Mouse (Mus musculus): ENCODE results near the gene Cbx2. TPM values are rescaled to one million over a fixed set of nuclear protein-coding genes. Genes with fewer than 3 reads are reported as not detected.

Cbx2 gene
- polyA plus RNA-seq, 1 experiment from 2014 or later = 103 TPM

DNA sequence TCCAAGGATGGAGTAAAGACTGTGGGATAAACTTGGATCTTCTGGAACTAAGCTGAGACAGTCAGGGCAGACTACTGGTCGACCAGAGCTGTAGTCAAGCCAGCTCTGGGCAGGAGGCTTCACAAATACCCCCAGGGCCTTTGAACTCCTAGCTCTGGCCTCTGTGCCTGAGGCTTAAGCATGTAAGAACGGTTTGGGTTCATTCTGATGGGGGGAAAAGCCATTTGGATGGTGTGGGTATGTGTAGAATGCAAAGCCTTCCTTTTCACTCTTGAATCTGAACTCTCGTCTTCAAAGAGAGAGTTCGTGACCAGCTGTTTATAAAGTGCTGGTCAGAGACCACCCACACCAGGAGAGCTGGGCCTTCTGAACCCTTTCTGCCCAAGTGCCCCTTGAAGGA is 55.0 kb downstream of the Cbx2 start:
- no peak overlapping the region for H3K4me3 ChIP-seq (ENCODE audit: low read depth, low read length)
- ATAC-seq (replicated peaks; ENCODE audit: low FRiP score) (no peak), DNase-seq (ENCODE audit: low spot score) (no peak)
- no peak overlapping the region for H3K4me2 ChIP-seq (ENCODE audit: low read depth, low read length, severe bottlenecking)
- H3K4me1 ChIP-seq (replicated peaks; ENCODE audit: control insufficient read depth, insufficient read depth, low read length) = peaks cover 29% of the 10 kb centered on the region
- H3K9me3 ChIP-seq (ENCODE audit: control insufficient read depth, low read length) = no peaks in the 10 kb centered on the region
- peaks cover 33% of the 10 kb centered on the region for H3K27me3 ChIP-seq (ENCODE audit: control insufficient read depth, insufficient read depth, low read length)
- H3K9ac ChIP-seq (ENCODE audit: low read length) = no peak overlapping the region
- H3K36me3 ChIP-seq (ENCODE audit: control insufficient read depth, insufficient read depth, low read length) = no peaks in the 10 kb centered on the region
- 75% methylated on average over 4 of the region's 4 CpGs for WGBS
- H3K27ac ChIP-seq (ENCODE audit: low read depth, low read length) = no peak overlapping the region

DNA sequence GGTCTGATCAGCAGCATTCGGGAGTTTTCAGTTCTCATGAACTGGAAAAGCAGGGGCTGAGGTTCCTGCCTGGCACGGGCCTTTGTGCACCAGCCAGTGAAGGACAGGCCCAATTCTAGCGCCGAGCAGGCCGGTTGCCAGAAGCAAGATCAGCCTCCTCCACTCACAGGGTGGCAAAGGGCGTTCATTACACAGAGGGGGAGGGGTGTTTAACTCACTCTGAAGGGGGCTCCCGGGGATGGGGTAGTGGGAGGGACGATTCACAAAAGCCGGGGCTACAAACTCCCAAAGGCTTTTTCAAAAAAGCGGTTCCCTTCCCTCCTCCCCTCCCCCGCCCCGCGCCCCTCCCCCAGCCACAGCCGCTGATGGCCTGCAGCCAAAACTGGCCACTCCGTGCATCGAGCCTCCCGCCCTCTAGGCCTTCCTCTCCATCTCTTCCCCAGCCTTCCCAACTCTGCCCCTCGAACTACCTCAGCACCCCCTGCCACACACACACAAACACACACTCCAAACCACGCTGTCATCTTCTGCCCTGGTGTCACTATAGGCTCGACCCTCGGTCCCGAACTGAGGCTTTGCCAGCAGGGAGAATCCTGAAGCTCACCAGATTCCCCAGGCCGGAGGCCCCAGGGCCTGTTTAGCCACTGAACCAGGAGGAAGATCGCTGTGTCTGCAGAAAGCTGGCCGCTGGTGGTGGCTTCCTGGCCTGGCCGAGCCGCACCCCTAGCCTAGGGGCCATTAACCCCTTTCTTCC is 56.1 kb downstream of the Cbx2 start:
- Histone ChIP-seq H3K9me3 (ENCODE audit: control insufficient read depth, low read length) (no peaks in the 10 kb centered on the region), H3K9ac (ENCODE audit: low read length) (peak overlapping the region; percentile 12; the same call in 1 of the 2 replicates), H3K27ac (ENCODE audit: low read depth, low read length) (peak overlapping the region; percentile 54), H3K36me3 (ENCODE audit: control insufficient read depth, insufficient read depth, low read length) (no peaks in the 10 kb centered on the region), H3K4me1 (replicated peaks; ENCODE audit: control insufficient read depth, insufficient read depth, low read length) (peaks cover 40% of the 10 kb centered on the region), H3K27me3 (ENCODE audit: control insufficient read depth, insufficient read depth, low read length) (peaks cover 44% of the 10 kb centered on the region), H3K4me2 (ENCODE audit: low read depth, low read length, severe bottlenecking) (peak overlapping the region; percentile 37), H3K4me3 (ENCODE audit: low read depth, low read length) (peak overlapping the region; percentile 2; the same call in 1 of the 2 replicates)
- ATAC-seq (replicated peaks; ENCODE audit: low FRiP score) (peak; percentile 74), DNase-seq (ENCODE audit: low spot score) (peak; percentile 84)
- WGBS = 2% methylated on average over 22 of the region's 27 CpGs

DNA sequence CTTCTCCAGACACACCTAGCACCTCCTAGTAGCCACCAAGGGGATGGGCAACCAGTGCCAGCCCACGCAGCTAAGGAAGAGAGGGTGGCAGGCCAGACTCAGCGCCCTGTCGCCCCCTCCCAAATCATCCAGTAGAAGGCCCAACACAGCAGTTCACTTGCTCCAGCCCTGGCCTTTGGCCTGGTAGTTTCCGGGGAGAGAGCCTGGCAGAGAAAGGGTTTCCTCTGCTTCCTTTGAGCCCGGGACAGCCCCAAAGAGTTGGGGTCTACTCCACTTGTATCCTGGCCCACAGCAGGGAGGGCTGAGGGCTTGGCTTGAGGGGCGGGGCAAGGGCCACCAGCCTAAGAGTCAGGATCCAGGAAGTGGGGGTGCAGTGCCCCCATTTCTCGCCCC is 56.7 kb downstream of the Cbx2 start:
- Histone ChIP-seq H3K27ac (ENCODE audit: low read depth, low read length) (no peak overlapping the region; the same call in 1 of the 2 replicates), H3K4me1 (replicated peaks; ENCODE audit: control insufficient read depth, insufficient read depth, low read length) (peaks cover 46% of the 10 kb centered on the region), H3K4me3 (ENCODE audit: low read depth, low read length) (peak overlapping the region; percentile 2; the same call in 1 of the 2 replicates), H3K9ac (ENCODE audit: low read length) (peak overlapping the region; percentile 12; the same call in 1 of the 2 replicates), H3K9me3 (ENCODE audit: control insufficient read depth, low read length) (no peaks in the 10 kb centered on the region), H3K36me3 (ENCODE audit: control insufficient read depth, insufficient read depth, low read length) (no peaks in the 10 kb centered on the region), H3K4me2 (ENCODE audit: low read depth, low read length, severe bottlenecking) (peak overlapping the region; percentile 37), H3K27me3 (ENCODE audit: control insufficient read depth, insufficient read depth, low read length) (peaks cover 46% of the 10 kb centered on the region)
- DNase-seq (ENCODE audit: low spot score) (no peak), ATAC-seq (replicated peaks; ENCODE audit: low FRiP score) (no peak)
- 15% methylated on average over 7 of the region's 7 CpGs for WGBS

DNA sequence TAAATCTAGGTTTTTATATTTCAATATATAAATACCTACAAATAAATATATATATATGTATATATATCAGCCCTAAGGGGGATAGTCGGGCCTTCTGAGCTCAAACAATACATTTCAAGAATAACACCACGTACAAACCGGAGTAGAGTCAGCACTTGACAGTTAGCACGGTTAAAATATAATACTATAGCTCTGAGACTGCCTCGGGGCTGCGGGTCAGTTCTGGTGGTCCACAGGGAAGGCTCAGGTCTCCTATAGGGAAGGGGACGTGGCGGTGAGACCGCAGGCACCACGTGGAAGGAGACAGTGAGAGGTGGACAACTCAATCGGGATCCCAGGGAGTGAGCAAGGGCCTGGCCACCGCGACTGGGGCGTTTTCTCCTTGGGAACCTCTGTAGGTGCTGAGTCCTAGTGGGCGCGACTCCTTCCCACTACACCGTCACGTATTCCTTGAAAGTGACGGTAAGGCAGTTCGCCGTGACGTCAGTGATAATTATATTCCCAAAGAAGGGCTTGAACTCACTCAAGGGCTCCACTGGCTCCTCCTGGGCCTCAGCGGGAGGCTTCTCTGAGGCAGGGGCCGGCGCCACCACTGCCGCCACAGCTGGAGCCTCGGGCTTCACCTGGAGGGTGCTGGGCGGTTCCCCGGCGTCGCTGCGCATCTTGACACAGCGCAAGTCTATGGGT is 57.8 kb downstream of the Cbx2 start:
- ATAC-seq (replicated peaks; ENCODE audit: low FRiP score) = no peak
- Histone ChIP-seq H3K4me2 (ENCODE audit: low read depth, low read length, severe bottlenecking) (0 out of 2 replicates have a peak overlapping the region, but pooled peaks have one; percentile 11), H3K4me1 (replicated peaks; ENCODE audit: control insufficient read depth, insufficient read depth, low read length) (peaks cover 50% of the 10 kb centered on the region), H3K36me3 (ENCODE audit: control insufficient read depth, insufficient read depth, low read length) (no peaks in the 10 kb centered on the region), H3K27me3 (ENCODE audit: control insufficient read depth, insufficient read depth, low read length) (peaks cover 46% of the 10 kb centered on the region), H3K9me3 (ENCODE audit: control insufficient read depth, low read length) (no peaks in the 10 kb centered on the region), H3K27ac (ENCODE audit: low read depth, low read length) (no peak overlapping the region), H3K4me3 (ENCODE audit: low read depth, low read length) (peak overlapping the region; percentile 10; the same call in 1 of the 2 replicates), H3K9ac (ENCODE audit: low read length) (no peak overlapping the region)
- peak; percentile 62 for DNase-seq (ENCODE audit: low spot score)
- 10% methylated on average over 33 of the region's 33 CpGs for WGBS

Other genes starting within 250 kb of the Cbx2 start
- 6.9 and 8.8 TPM in 2 replicates for gene Rbfox3, start 111.4 kb upstream of the Cbx2 start, polyA plus RNA-seq (2014; fragmentation: Nextera tagmentation; extraction: Ambion mirVana)
- not detected in 2 replicates for gene Enpp7, start 34.8 kb upstream of the Cbx2 start, polyA plus RNA-seq (2014; fragmentation: Nextera tagmentation; extraction: Ambion mirVana)
- 9.5 and 11.2 TPM in 2 replicates for gene Cbx8, start 18.0 kb downstream of the Cbx2 start, polyA plus RNA-seq (2014; fragmentation: Nextera tagmentation; extraction: Ambion mirVana)
- gene Cbx4, start 63.3 kb downstream of the Cbx2 start, polyA plus RNA-seq (2014; fragmentation: Nextera tagmentation; extraction: Ambion mirVana) = 6.4 and 7.0 TPM in 2 replicates
- gene Tbc1d16, start 205.5 kb downstream of the Cbx2 start, polyA plus RNA-seq (2014; fragmentation: Nextera tagmentation; extraction: Ambion mirVana) = 20.4 and 20.8 TPM in 2 replicates
- 19.5 and 22.1 TPM in 2 replicates for gene Ccdc40, start 205.6 kb downstream of the Cbx2 start, polyA plus RNA-seq (2014; fragmentation: Nextera tagmentation; extraction: Ambion mirVana)
- 28.4 and 28.7 TPM in 2 replicates for gene Gaa, start 244.9 kb downstream of the Cbx2 start, polyA plus RNA-seq (2014; fragmentation: Nextera tagmentation; extraction: Ambion mirVana)